Mouse (Mus musculus) NIH3T3 (cell line): ENCODE results near the gene Smg1.
A peak's percentile ranks its signal among the peaks of the same experiment; 100 is the strongest.

Source experiments
- DNase-seq: peaks from one replicate; pipeline ENCODE4 v3.0.0-alpha.2; 2012; ENCODE audit warnings: low read depth

Smg1 gene

DNA sequence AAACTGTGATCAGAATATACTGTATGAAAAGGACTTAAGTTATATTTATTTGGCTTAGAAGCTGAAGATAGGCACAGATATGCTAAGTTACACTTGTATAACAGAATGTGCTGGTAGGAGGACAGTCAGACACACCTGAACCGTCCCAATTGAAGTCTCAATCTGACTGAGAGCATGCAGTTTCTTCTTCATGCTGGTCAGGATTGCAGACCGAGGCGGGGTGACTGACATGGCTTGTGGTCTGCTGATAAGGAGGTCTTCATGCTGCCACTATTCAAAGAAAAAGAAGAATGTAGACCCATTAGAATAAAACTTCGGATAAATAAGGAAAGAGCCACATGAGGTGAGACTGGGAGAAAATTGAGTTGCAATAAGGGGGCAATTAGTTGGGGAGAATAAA lies 100.3 kb downstream of the Smg1 start:
- no peak for DNase-seq

DNA sequence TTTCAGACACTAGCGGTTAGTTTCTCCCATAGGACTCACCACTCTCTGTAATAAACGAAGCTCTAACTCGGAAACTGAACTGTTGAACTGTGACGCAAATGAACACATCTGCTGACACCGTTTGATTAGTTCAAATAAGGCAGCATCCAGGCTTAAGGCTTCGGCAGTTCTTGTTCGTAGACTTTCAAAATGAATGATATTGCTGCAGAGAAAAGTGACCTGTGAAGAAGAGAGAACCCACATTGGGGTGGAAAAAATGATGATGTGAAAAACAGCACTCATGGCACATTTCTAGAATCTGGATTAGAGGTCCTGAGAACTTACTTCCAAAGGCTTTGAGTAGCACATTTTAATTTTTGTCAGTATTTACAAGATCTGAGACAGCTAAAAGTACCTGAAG lies 102.2 kb downstream of the Smg1 start:
- DNase-seq, result no peak

DNA sequence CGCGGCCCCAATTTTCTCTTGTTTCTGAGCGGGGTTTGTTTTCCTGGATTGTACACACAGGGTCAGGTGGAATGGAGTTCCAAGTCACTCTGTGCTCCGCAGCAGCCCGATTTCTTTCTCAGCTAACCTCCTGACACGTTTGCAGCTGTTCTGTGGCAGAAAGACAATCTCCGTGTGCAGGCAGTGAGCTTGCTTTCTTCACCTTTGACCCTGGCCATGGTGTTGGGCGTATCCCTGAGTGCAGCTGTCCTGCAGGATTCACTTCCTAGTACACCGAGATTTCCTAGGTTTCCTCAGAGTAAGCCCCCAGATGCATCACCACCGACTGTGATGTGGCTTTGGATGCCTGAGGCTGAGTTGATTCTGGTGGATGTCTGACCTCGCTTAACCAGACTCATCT lies 108.3 kb downstream of the Smg1 start:
- DNase-seq, result no peak

DNA sequence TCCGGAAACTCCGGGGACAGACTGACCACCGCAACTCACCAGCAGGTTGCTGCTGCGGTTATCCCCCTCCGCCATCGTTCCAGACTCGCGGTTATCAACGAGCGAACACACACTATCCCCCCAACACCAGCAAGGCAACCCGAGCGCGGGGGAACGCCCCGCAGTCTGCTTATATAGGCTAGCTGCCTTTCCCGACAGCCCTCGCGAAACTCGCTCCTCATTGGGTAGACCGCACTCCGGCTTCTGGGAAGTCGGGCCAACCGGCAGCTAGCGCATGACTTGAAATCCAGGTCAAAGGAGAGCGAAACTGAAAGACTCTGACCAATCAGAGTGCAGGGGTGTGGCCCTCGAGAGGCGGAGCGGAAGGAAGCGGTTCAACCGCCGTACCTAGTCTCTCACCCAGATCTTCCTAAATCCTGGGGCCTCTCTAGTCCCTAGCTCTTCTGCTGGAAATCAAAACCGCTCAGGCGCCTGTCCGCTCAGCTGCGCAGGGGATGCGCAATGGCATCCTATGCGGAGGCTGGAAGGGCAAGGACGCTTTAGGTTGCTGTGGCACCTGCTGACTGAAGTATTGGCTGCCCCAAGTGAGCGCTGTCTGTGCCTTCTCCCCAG lies 113.9 kb downstream of the Smg1 start, which contains the start of gene Arl6ip1:
Gene Arl6ip1 (minus strand): TSS at position 233 of the 612 bp plus-strand sequence.
- DNase-seq, result peak; percentile 74

DNA sequence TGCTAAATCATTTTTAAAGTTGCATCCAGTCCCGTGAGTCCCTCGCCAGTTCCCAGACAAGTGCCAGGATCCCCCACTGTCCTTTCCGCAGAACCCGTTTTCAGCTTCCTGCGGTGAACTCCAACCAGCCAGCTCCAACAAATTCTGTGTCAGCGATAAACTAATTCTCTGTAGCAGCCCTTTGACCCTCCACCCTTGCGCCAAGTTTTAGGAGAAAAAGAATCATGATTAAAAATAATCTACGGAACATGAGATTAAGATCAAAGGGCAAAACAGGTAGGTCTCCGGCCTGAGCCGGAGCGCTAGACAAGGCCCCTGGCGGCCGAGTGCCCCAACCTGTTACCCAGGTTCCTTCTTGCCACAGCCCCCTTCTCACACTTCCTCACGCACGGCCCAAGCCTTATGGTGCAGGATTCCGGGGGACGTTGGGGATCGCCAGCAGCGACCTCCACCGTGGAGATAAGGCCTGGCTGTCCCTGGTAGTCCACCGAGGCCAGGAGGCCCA lies 114.5 kb downstream of the Smg1 start:
- DNase-seq, result no peak

DNA sequence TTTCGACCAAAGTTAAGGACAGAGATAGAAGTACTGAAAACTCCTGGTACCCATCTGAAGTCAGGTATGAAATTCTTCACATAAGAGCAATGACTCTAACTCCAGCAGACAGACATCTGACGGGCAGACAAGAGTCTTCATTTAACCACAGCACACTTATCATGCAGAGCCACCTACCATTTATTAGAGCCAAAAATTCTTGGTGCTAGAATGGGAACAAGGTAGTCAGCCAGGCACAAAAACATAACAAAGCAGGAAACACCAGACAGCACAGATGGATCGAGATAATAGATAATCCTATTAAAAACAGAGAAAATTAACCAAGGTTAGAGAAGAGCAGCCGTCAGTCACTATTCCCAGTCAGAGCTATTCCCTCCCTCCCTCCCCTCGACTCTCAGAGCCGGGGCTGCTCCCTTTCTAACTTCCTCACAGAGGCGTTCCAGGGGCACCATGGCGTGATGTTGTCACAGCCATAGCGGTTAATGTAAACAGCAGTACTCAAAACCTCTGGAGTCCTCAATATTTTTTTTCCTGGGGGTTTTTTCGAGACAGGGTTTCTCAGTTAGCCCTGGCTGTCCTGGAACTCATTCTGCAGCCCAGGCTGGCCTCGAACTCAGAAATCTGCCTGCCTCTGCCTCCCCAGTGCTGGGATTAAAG lies 117.1 kb downstream of the Smg1 start:
- DNase-seq, result no peak

DNA sequence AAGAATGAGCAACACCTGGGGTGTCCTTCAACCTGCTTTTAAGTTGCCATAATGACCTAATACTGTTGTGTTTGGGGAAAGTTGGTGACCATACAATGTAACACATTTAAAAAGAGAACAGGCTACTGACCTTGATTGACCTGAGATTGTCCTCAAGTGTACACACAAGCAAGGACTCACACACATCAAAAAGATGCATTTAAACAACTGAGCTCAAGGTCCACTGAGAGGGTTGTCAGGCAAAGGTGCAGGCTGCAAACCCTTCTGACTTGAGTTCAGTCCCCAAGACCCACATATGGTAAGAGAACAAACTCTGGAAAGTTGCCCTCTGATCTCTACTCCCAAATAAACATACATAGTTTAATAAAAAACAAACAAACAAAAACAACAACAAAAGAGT lies 117.7 kb downstream of the Smg1 start:
- no peak for DNase-seq

DNA sequence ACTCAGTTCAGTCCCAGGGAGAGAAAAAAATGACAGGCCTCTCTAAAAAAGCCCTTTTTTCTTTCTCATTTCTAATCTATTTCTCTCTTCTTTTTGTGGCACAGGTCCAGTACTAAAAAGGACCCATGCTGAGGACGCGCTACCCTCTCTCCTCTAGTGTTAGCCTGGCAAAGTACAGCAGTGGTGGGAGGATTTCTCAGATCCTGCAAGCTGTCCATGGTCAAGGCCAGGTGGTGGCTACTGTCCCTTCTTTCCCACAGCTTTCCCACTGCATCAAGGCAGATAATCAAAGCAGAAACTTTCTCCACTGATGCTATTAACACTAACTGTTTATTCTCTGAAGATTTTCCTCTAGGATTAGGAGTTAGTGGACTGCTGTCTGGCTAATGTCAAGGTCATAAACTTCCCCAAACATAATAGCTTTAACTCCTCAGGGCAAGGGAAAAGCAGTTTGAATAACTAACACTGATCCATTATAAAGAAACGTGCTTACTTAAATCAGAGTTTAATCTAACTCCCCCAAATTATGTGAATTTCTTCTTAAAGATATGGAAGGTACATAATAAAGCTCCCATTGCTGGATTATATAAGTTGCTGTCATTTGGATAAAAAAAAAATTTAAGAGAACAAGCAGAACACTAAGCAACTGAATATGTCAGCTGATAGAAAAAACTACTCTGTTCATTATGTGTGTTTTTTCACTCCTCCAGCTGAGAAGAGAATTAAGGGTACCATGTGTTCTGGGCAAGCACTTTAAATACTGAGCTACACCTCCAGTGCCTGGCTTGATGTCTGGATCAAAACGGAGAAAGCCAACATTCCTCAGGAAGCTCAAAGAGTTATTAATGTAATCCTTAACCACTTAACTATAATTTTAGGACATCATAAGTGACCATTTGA lies 119.7 kb downstream of the Smg1 start:
- DNase-seq, result no peak

DNA sequence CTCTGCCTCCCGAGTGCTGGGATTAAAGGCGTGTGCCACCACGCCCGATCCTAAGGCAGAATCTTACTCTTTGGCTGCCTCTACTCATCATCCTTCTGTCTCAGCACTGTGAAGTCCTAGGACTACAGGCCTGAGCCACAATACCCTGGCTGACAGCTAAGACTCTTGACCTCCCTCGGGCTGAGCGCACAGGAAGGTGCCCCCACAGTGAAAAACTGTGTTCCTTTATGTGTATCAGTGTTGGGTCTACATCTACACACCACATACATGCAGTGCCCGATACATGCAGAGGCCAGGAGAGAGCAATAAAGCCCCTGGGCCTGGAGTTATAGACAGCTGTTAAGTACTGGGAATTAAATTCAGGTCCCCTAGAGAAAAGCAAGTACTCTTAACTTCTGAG lies 121.2 kb downstream of the Smg1 start:
- no peak for DNase-seq

DNA sequence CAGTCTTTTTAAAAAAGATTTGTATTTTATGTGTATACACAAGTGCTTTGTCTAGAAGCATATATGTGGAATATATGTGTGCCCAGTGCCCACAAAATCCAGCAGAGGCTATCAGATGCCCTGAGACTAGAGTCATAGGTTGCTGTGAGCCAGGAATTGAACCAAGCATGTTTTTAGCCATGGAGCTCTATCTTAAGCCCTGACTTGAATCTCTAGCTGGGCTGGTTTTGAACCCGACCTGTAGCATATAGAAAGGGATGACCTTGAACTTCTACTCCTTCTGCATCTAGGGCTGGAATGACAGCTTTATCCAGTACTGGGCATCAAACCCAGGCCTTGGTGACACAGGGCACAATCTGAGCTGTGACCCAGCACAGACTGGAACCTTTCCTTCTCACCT lies 122.8 kb downstream of the Smg1 start:
- no peak for DNase-seq

DNA sequence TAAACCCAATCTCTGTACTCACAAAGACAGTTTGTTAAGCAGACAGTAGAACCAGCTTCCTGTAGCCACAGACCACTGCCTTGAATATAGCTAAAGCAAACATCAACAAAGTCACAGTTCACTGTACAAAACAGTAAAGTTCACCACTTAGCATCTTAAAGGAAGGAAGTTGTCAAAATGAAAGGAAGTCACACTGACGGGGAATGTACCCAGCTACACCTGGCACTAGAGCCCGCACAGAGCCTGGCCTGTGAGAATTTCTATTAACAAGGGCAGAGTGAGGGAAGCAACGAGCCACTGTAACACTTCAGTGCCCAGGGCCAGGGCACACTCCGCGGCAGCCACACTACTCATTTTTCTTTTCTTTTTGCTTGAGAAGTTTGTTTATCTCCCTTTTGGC lies 123.5 kb downstream of the Smg1 start:
- no peak for DNase-seq

DNA sequence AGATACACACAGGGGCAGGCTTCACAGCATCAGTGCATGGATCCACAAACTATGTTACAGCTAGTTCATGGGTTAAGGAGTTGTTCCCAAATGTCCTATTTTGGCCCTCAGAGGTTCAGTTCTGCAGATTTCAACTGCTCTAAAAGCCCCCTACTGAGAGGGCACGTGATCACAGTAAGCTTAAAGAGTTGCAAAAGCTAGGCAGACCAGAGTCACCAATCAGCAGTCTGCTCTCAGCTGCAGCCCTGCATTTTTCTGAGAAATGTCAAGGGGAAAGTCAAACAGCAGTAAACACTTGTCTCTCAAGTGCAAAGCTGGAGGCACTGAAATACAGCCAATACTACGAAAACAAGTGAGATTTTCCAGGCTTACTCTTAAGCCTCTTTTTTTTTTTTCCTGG lies 124.3 kb downstream of the Smg1 start:
- DNase-seq, result peak; percentile 59

DNA sequence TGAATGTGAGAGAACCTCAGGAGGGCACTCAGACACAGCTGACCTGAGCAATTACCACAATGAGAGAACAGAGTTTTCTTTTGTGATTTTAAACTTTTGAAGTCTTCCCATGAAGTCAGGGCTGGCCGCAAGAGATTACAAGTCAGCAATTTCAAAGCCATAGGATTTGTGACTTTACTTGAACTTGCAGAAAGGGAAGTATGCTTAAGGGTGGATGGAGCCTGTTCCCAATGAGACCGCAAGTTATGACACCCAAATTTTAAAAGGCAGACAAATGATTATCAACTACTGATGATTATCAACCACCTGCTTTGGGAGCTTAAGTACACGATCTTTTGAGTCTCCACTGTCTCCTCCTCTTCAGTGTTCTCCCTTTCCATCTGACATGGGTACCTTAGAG lies 125.0 kb downstream of the Smg1 start:
- DNase-seq, result no peak

DNA sequence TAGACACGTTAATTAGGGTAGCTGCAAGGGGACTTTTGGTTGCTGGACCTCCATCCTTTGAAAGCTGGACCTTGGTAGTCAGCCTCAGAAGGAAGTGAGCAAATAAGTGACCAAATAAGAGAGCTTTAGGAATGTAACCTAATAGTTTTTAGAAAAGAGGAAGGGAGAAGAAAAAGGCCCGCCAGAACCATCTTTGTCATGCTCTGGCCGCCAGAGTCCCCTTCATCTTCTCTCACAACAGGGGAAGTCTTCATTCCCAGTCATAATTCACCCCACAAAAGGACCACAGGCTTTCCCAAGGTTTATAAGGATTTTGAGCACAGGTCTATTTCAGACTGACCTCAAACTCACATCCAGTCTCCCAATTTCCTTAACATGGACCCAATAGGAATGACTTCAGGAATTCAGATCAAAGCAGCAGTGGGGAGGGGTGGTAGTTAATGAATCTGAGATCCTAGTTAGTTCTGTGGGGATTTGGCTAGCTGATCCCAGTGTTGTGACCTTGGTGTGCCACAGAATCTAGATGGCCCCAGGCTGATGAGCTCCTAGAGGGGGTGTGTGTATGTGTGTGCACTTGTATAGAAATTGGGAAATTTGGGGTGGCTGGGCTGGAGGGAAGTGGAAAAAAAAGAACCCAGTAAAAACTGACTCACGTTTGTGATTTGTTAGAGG lies 125.8 kb downstream of the Smg1 start:
- DNase-seq, result no peak

DNA sequence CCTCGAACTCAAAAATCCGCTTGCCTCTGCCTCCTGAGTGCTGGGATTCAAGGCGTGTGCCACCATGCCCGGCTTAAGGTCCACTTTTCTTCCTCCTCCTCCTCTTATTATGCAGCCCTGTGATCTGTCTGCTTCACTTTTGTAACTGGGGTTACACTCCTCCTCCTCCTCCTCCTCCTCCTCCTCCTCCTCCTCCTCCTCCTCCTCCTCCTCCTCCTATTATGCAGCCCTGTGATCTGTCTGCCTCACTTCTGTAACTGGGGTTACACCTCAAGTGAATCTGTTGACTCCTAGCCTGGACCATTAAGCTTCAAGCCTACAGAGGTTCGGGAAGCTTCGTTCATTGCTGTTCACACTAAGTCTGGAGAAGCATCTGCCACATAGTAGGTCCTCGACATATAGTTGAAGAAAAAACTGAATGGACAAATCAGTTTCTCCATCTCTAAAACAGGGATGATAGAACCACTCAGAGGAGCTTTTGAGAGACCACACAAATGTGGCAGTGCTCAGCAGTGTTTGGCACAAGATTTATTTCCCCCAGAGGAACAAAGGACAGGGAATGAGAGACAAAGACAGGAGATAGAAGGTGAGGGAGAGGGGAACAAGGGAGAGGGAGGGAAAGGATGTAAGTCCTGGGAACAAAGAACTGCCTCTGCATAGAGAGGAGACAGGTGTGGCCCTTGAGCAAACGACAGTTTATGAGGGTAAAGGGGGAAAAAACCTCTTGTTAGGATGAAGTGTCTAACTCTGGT lies 126.5 kb downstream of the Smg1 start:
- DNase-seq, result no peak

DNA sequence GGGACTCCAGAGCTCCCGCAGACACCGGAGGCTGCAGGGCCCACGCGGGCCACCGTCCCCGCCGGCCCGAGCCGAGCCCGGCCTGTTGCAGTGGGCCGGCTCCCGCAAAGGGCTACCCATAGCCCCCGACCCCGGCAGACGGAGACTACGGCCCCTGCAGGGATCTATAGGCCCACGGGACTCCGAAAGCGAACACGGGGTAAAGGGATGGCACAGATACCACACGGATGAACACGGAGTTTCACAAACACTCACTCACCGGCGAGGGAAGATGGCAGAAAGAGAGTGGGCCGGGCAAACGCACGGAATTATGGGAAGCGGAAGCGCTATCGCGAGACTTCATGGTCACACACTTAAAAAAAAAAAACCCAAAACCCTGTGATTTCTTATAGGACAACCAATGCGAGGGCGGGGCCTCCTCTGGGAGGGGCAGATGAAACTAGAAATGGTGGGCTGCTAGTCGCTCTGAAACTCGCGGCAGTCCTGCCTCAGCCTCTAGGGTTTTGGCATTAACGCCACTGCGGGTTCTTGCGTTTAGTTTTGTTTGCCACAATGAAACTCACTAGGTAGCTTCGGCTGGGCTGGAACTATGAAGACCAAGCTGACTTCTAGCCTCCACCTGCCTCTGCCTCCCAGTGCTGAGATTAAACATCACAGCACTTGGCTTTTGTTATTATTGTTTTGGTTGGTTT lies 127.4 kb downstream of the Smg1 start, which contains the start of gene Rps15a:
Gene Rps15a (minus strand): TSS at position 312 of the 692 bp plus-strand sequence.
- peak; percentile 97 for DNase-seq

DNA sequence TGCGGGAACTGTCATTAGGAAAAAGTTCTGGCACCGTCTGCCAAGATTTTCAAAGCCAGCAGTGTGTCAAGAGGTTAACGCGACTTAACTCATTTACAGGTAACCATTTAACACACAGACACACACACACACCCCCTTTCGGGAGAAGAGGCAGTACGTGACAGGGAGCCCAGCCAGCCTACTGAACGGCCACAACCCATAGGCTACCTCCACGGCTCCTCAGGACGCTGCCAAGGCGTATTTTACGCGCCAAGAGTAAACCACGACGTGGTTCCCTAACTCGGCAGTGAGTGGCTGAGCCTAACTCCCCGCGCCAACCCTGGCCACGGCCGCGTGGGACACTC lies 128.0 kb downstream of the Smg1 start:
- no peak for DNase-seq

DNA sequence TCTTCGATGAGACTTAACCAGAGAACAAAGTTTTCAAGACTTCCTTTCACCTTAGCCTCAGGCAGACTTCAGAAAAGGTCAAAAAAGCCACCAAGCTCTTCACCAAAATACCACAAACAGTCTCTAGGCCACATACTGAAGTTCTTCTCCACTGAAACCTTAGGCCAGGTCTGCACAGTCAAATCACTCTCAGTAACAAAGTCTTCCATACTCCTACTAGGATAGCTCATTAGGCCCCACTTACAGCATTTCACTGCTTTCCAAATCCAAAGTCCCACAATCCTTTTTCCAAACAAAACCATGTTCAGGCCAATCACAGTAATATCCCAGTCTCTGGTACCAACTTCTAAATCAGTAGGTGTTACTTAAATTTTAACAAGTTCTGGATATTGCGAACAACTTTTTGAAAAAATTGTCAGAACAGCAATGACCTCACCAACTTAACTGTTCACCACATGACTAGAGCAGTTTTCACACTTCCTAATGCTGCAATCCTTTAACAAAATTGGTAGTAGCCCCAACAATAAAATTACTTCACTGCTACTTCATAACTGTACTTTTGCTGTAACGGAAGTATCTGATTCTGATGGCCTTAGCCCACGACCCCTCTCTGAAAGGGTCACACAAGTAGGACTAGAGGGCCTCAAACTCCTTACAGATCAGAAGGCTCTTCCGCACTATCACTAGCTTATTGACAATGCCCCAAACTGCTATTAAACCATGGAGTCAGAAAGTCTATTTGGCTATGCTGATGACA lies 129.8 kb downstream of the Smg1 start:
- no peak for DNase-seq

DNA sequence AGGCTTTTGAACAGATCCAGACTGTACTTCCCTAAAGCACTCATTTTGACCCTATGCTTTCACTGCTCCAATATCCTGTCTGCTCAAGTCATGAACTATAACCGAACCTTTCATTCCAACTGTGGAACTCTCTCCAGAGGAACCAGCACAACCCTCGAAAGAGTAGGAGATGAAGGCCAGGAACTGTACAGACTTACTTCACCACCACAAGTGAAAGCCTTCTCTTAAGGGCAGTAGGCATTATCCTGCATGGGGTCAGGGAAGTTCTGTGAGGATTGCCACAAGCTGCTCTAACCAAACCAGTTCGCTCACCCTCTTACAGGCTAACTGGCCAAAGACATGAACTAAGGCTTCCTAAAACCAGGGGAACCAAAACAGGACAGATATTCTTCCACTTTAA lies 132.3 kb downstream of the Smg1 start:
- DNase-seq, result no peak

DNA sequence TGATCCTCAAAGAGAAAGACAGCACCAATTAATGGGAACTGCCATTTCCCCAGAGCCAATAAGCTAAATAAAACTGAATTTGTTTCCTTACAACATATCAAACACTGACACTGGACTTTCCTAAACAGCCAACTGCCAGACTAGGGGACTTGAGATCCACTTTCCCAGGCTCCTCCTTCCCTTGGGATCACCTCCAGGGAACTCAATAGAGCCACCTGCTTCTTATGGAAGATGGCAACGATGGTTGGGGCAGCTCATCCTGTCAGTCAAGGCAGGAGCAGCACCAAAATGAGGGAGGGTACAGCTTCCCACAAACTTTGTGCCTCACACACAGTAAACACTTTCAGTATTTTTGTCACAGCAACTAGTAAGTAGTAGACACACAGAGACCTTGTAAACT lies 135.8 kb downstream of the Smg1 start:
- DNase-seq, result no peak
